Mouse (Mus musculus) lung, adult 2 months (tissue): ENCODE data around the gene Rora.

Source experiments
- CTCF ChIP-seq: fragments of 200-500 bp; IDR thresholded peaks from 2 replicates; pipeline ENCODE4 v1.5.1; 2011; ENCODE audit warnings: mild to moderate bottlenecking, low read length, control low read depth; ENCODE audit not compliant: insufficient read depth
- POLR2A ChIP-seq: fragments of 200-500 bp; IDR thresholded peaks from 2 replicates; pipeline ENCODE4 v1.6.1; 2011; ENCODE audit warnings: low read depth, mild to moderate bottlenecking, control low read depth, low read length, borderline replicate concordance; ENCODE audit errors: extremely low read depth

DNA sequence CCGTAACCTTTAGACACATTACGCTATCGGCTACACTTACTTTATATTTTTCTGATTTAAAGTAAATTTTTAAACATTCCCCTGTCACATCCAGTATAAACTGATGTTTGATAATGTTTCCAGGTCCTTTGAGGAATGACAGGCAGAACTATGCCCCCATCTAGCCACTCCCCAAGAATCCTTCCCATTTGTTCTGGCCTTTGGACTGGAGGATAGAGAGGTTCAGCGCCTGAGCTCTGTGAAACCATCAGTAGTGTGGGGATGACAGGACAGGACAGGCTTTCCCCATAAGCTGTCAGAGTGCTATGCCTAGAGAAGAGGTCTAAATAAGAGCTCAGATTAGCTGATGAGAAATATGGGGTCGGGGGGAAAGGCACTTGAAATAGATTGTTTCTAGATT is 640.8 kb downstream of the Rora start:
- TF ChIP-seq POLR2A (no peak), CTCF (no peak)
